ENCODE assay signal across 8 mouse cellular contexts in genomic region chr7:125552851-125553555, GRCm38 (mm10). TPM values are rescaled to one million over a fixed set of nuclear protein-coding genes. Genes with fewer than 3 reads are reported as not detected.
DNase-seq lines count a peak whose midpoint lies in the region; ATAC-seq and TF ChIP-seq lines count a peak whose summit lies in the region.

No protein-coding gene starts in this region.

- peak overlapping the region; percentile 78 for H3K9ac ChIP-seq in embryonic facial prominence, embryonic 13.5 days
- peak overlapping the region; percentile 71; the same call in 1 of the 2 replicates for H3K9ac ChIP-seq in hindbrain, embryonic 16.5 days (ENCODE audit: low read depth, low read length)

- H3K4me1 ChIP-seq in embryonic facial prominence, embryonic 13.5 days, result peaks cover 30% of the 10 kb centered on the region
- peaks cover 8% of the 10 kb centered on the region for H3K4me1 ChIP-seq in hindbrain, embryonic 16.5 days (ENCODE audit: control insufficient read depth, insufficient read depth, low read depth, low read length)

- TF ChIP-seq CTCF in layer of hippocampus, adult 2 months (conservative IDR thresholded peaks at IDR 0.05), result no peak

- WGBS in embryonic facial prominence, embryonic 13.5 days, result 70% methylated on average over 11 of the region's 11 CpGs
- WGBS in hindbrain, embryonic 16.5 days, result 77% methylated on average over 11 of the region's 11 CpGs

- no peak for TF ChIP-seq POLR2A in myocyte (IDR thresholded peaks at IDR 0.05; ENCODE audit: insufficient read length, low read depth)

- no peaks in the 10 kb centered on the region for H3K9me3 ChIP-seq in embryonic facial prominence, embryonic 13.5 days
- H3K9me3 ChIP-seq in hindbrain, embryonic 16.5 days (ENCODE audit: control insufficient read depth, low read length), result no peaks in the 10 kb centered on the region

- intact Hi-C loops in left cerebral cortex, postnatal 25 days (cut with DNase I), result no loop called here
- intact Hi-C loops in gastrocnemius, postnatal 36 days (cut with DNase I), result loop anchor here (5.0 kb wide), 1 partner anchor 61 kb away; the partner anchor contains the start of gene Nsmce1

- H3K27me3 ChIP-seq in embryonic facial prominence, embryonic 13.5 days, result peaks cover 21% of the 10 kb centered on the region; the same call in 1 of the 2 replicates
- no peaks in the 10 kb centered on the region for H3K27me3 ChIP-seq in hindbrain, embryonic 16.5 days (replicated peaks; ENCODE audit: control insufficient read depth, insufficient read depth, low read length)
- no peaks in the 10 kb centered on the region for H3K27me3 ChIP-seq in myocyte (ENCODE audit: control insufficient read depth, insufficient read depth, insufficient read length)

- peak overlapping the region; percentile 28 for H3ac ChIP-seq in myocyte (ENCODE audit: control insufficient read depth, insufficient read length)

- no peak for DNase-seq in layer of hippocampus, adult 2 months (ENCODE audit: low spot score in 2 of 2)
- no peak for DNase-seq in layer of hippocampus, postnatal 25 days (ENCODE audit: extremely low spot score in 1 of 2, low spot score in 1 of 2)
- no peak for DNase-seq in urinary bladder, adult 2 months (ENCODE audit: low spot score)
- DNase-seq in left cerebral cortex, postnatal 25 days (ENCODE audit: low spot score in 2 of 2), result no peak
- DNase-seq in gastrocnemius, postnatal 36 days, result no peak

- ATAC-seq in embryonic facial prominence, embryonic 13.5 days (ENCODE audit: insufficient number of reproducible peaks, insufficient read depth, low FRiP score, low TSS enrichment, low read depth), result no peak
- ATAC-seq in hindbrain, embryonic 16.5 days, result no peak

- H3K36me3 ChIP-seq in embryonic facial prominence, embryonic 13.5 days, result no peaks in the 10 kb centered on the region
- no peaks in the 10 kb centered on the region for H3K36me3 ChIP-seq in hindbrain, embryonic 16.5 days (ENCODE audit: control insufficient read depth, insufficient read depth, low read length)
- no peaks in the 10 kb centered on the region for H3K36me3 ChIP-seq in myocyte (ENCODE audit: control insufficient read depth, insufficient read depth)

- H3K4me2 ChIP-seq in embryonic facial prominence, embryonic 13.5 days, result peak overlapping the region; percentile 96
- peak overlapping the region; percentile 96 for H3K4me2 ChIP-seq in hindbrain, embryonic 16.5 days (ENCODE audit: low read length)
- H3K4me2 ChIP-seq in myocyte (ENCODE audit: low read depth), result peak overlapping the region; percentile 79

- peaks cover 19% of the 10 kb centered on the region for H3K79me2 ChIP-seq in myocyte (ENCODE audit: control insufficient read depth, insufficient read depth)

- H3K4me3 ChIP-seq in layer of hippocampus, adult 2 months, result peak overlapping the region; percentile 54; the same call in 1 of the 2 replicates
- peak overlapping the region; percentile 63 for H3K4me3 ChIP-seq in embryonic facial prominence, embryonic 13.5 days
- H3K4me3 ChIP-seq in hindbrain, embryonic 16.5 days (ENCODE audit: low read length), result peak overlapping the region; percentile 60; the same call in 1 of the 2 replicates
- H3K4me3 ChIP-seq in myocyte, result peak overlapping the region; percentile 41

- H3K27ac ChIP-seq in layer of hippocampus, adult 2 months, result peak overlapping the region; percentile 81; the same call in 1 of the 2 replicates
- H3K27ac ChIP-seq in embryonic facial prominence, embryonic 13.5 days, result no peak overlapping the region
- H3K27ac ChIP-seq in hindbrain, embryonic 16.5 days (ENCODE audit: low read depth, low read length), result no peak overlapping the region

TF ChIP-seq in myocyte, 11 proteins besides CTCF, POLR2A, EP300 and RAD21:
- TF ChIP-seq TCF12 (IDR thresholded peaks at IDR 0.05; ENCODE audit: insufficient read depth, poor library complexity, severe bottlenecking), result no peak
- TF ChIP-seq CEBPB (IDR thresholded peaks at IDR 0.05; ENCODE audit: insufficient read depth, poor library complexity, severe bottlenecking), result no peak
- no peak for TF ChIP-seq POLR2AphosphoS2 (IDR thresholded peaks at IDR 0.05; ENCODE audit: insufficient read length, low read depth)
- TF ChIP-seq USF1 (IDR thresholded peaks at IDR 0.05; ENCODE audit: low read depth), result no peak
- TF ChIP-seq REST (IDR thresholded peaks at IDR 0.05; ENCODE audit: insufficient read depth, insufficient read length), result no peak
- no peak for TF ChIP-seq TCF3 (IDR thresholded peaks at IDR 0.05; ENCODE audit: insufficient read length, low read depth)

RNA-seq across cellular contexts. Expression of gene Il4ra, which starts 1.1 kb away (rescaled TPM):
- total RNA-seq in layer of hippocampus, adult 2 months (2021), result 1 to 10 TPM; 3.2 to 3.9 TPM
- total RNA-seq in layer of hippocampus, postnatal 25 days (2021), result 1 to 10 TPM; 3.7 to 4.6 TPM
- 7.0 and 7.7 TPM in 2 replicates for polyA plus RNA-seq in embryonic facial prominence, embryonic 13.5 days (2015; fragmentation: Nextera tagmentation; extraction: Ambion mirVana)
- polyA plus RNA-seq in hindbrain, embryonic 16.5 days (2015; fragmentation: Nextera tagmentation; extraction: Ambion mirVana), result 5.6 and 6.2 TPM in 2 replicates
- 10.7 TPM for polyA plus RNA-seq in myocyte (2012; fragmentation: generic; extraction: Trizol)
- 22.0 and 22.1 TPM in 2 replicates for polyA plus RNA-seq in urinary bladder, adult 2 months (2012; rRNA removed)
- total RNA-seq in left cerebral cortex, postnatal 25 days (2021), result 1 to 10 TPM; 6.1 to 7.1 TPM
- 1 to 10 TPM; 4.7 to 6.2 TPM for total RNA-seq in gastrocnemius, postnatal 36 days (2021)

RNA-seq across cellular contexts. Expression of gene Il21r, which starts 50.2 kb away (rescaled TPM):
- total RNA-seq in layer of hippocampus, adult 2 months (2021), result under 1 TPM; 0.98 to 1.00 TPM
- total RNA-seq in layer of hippocampus, postnatal 25 days (2021), result 1 to 10 TPM in 1 of 2 experiments, under 1 TPM in 1; 0.89 to 1.1 TPM
- polyA plus RNA-seq in embryonic facial prominence, embryonic 13.5 days (2015; fragmentation: Nextera tagmentation; extraction: Ambion mirVana), result 0.67 and 0.81 TPM in 2 replicates
- 0.50 TPM in 2 replicates for polyA plus RNA-seq in hindbrain, embryonic 16.5 days (2015; fragmentation: Nextera tagmentation; extraction: Ambion mirVana)
- 0.59 TPM for polyA plus RNA-seq in myocyte (2012; fragmentation: generic; extraction: Trizol)
- polyA plus RNA-seq in urinary bladder, adult 2 months (2012; rRNA removed), result 1.6 and 2.3 TPM in 2 replicates
- 1 to 10 TPM; 1.4 to 1.6 TPM for total RNA-seq in left cerebral cortex, postnatal 25 days (2021)
- under 1 TPM in 1 of 2 experiments, not detected in 1; 0.59 TPM for total RNA-seq in gastrocnemius, postnatal 36 days (2021)
